Mouse (Mus musculus) myocyte (in vitro differentiated cells): ENCODE measurements around the gene Cd68. TPM values are rescaled to one million over a fixed set of nuclear protein-coding genes. Genes with fewer than 3 reads are reported as not detected.

Experiments used
- H3K27me3 ChIP-seq: one replicate; pipeline ENCODE4 v1.6.1; 2011; ENCODE audit not compliant: control insufficient read depth, insufficient read depth, insufficient read length
- H3K36me3 ChIP-seq: one replicate; pipeline ENCODE4 v1.6.1; 2011; ENCODE audit not compliant: control insufficient read depth, insufficient read depth
- H3K4me2 ChIP-seq: one replicate; pipeline ENCODE4 v1.6.1; 2011; ENCODE audit warnings: low read depth, control low read depth
- H3K4me3 ChIP-seq: one replicate; pipeline ENCODE4 v1.5.1; 2011; ENCODE audit warnings: mild to moderate bottlenecking, control low read depth, moderate library complexity
- H3K79me2 ChIP-seq: one replicate; pipeline ENCODE4 v1.6.1; 2011; ENCODE audit not compliant: control insufficient read depth, insufficient read depth
- H3ac ChIP-seq: one replicate; pipeline ENCODE4 v1.6.1; 2011; ENCODE audit not compliant: control insufficient read depth, insufficient read length
- CEBPB ChIP-seq: IDR thresholded peaks from 2 replicates; pipeline ENCODE4 v1.6.1; 2011; ENCODE audit warnings: mild to moderate bottlenecking, moderate library complexity; ENCODE audit not compliant: poor library complexity, insufficient read depth, severe bottlenecking
- E2F4 ChIP-seq: IDR thresholded peaks from one replicate; pipeline ENCODE4 v1.6.1; 2011; ENCODE audit warnings: mild to moderate bottlenecking, control low read depth, moderate library complexity; ENCODE audit not compliant: insufficient read depth
- MAX ChIP-seq: IDR thresholded peaks from one replicate; pipeline ENCODE4 v1.6.1; 2011; ENCODE audit warnings: low read depth, mild to moderate bottlenecking, control low read depth
- MYOD1 ChIP-seq, 3 experiments: IDR thresholded peaks; one replicate each; pipeline ENCODE4 v1.6.1; 2011; ENCODE audit warnings: control low read depth in 2 of 3, low read depth in 2 of 3, mild to moderate bottlenecking in 2 of 3, moderate library complexity in 1 of 3; ENCODE audit not compliant: insufficient read length in 2 of 3, control insufficient read depth in 1 of 3
- MYOG ChIP-seq, 3 experiments: IDR thresholded peaks; one replicate each; pipeline ENCODE4 v1.6.1; 2011; ENCODE audit warnings: control low read depth in 2 of 3, low read depth in 2 of 3, mild to moderate bottlenecking in 2 of 3; ENCODE audit not compliant: insufficient read length in 2 of 3, control insufficient read depth in 1 of 3, insufficient read depth in 1 of 3
- POLR2A ChIP-seq: IDR thresholded peaks from one replicate; pipeline ENCODE4 v1.6.1; 2011; ENCODE audit warnings: low read depth, mild to moderate bottlenecking, control low read depth, moderate library complexity; ENCODE audit not compliant: insufficient read length
- POLR2AphosphoS2 ChIP-seq: IDR thresholded peaks from one replicate; pipeline ENCODE4 v1.6.1; 2011; ENCODE audit warnings: low read depth, control low read depth; ENCODE audit not compliant: insufficient read length
- REST ChIP-seq: IDR thresholded peaks from one replicate; pipeline ENCODE4 v1.6.1; 2011; ENCODE audit warnings: mild to moderate bottlenecking, control low read depth, moderate library complexity; ENCODE audit not compliant: insufficient read depth, insufficient read length
- SRF ChIP-seq: IDR thresholded peaks from one replicate; pipeline ENCODE4 v1.6.1; 2011; ENCODE audit warnings: low read depth; ENCODE audit not compliant: control insufficient read depth, insufficient read length
- TCF12 ChIP-seq: IDR thresholded peaks from one replicate; pipeline ENCODE4 v1.6.1; 2011; ENCODE audit warnings: mild to moderate bottlenecking, control low read depth; ENCODE audit not compliant: poor library complexity, insufficient read depth, severe bottlenecking
- TCF3 ChIP-seq: IDR thresholded peaks from one replicate; pipeline ENCODE4 v1.6.1; 2011; ENCODE audit warnings: low read depth, control low read depth; ENCODE audit not compliant: insufficient read length
- USF1 ChIP-seq: IDR thresholded peaks from one replicate; pipeline ENCODE4 v1.6.1; 2011; ENCODE audit warnings: low read depth, mild to moderate bottlenecking, control low read depth, moderate library complexity
- polyA plus RNA-seq: library from polyadenylated mRNA; unstranded; fragments of >200 nt; fragmentation: generic; extraction: Trizol; gene quantifications from one replicate; pipeline ENCODE4 v1.2.1, GENCODE M21; 2012; ENCODE audit warnings: missing spikeins

The Cd68 gene
- polyA plus RNA-seq, 1 experiment: 0.96 TPM

GRCm38 (mm10) chr11:69683576-69683975 lies 17.6 kb upstream of the Cd68 start:
- Histone ChIP-seq H3K79me2 (peaks cover 26% of the 10 kb centered on the region), H3K27me3 (no peaks in the 10 kb centered on the region), H3K4me3 (no peak overlapping the region), H3ac (no peak overlapping the region), H3K4me2 (no peak overlapping the region), H3K36me3 (peaks cover 4% of the 10 kb centered on the region)
- no peak for TF ChIP-seq TCF3
- TF ChIP-seq E2F4: no peak
- no peak for TF ChIP-seq POLR2AphosphoS2
- no peak for TF ChIP-seq REST
- TF ChIP-seq CEBPB: no peak
- TF ChIP-seq MYOD1 (IDR thresholded peaks at IDR 0.05; ENCODE audit: control insufficient read depth in 1 of 3, insufficient read length in 2 of 3, low read depth in 2 of 3): no peak
- TF ChIP-seq SRF: no peak
- no peak for TF ChIP-seq POLR2A
- TF ChIP-seq MAX: no peak
- no peak for TF ChIP-seq TCF12

- Histone ChIP-seq H3K4me2 (peak overlapping the region; percentile 88), H3ac (no peak overlapping the region), H3K4me3 (peak overlapping the region; percentile 83), H3K27me3 (no peaks in the 10 kb centered on the region), H3K36me3 (peaks cover 10% of the 10 kb centered on the region), H3K79me2 (peaks cover 28% of the 10 kb centered on the region)
- TF ChIP-seq MYOD1 (IDR thresholded peaks at IDR 0.05; ENCODE audit: control insufficient read depth in 1 of 3, insufficient read length in 2 of 3, low read depth in 2 of 3) (no peak), CEBPB (no peak), USF1 (no peak), TCF3 (no peak), E2F4 (no peak), TCF12 (no peak), SRF (no peak), REST (no peak), MYOG (IDR thresholded peaks at IDR 0.05; ENCODE audit: control insufficient read depth in 1 of 3, insufficient read depth in 1 of 3, insufficient read length in 2 of 3, low read depth in 2 of 3) (no peak), POLR2A (no peak), MAX (no peak), POLR2AphosphoS2 (no peak)
Observed at GRCm38 (mm10) chr11:69682840-69683533, 17.0 kb upstream of the Cd68 start.

- H3K27me3 ChIP-seq: no peaks in the 10 kb centered on the region
- H3K4me3 ChIP-seq: peak overlapping the region; percentile 83
- peak overlapping the region; percentile 88 for H3K4me2 ChIP-seq
- TF ChIP-seq REST (no peak), TCF12 (no peak), USF1 (no peak), MYOG (IDR thresholded peaks at IDR 0.05; ENCODE audit: control insufficient read depth in 1 of 3, insufficient read depth in 1 of 3, insufficient read length in 2 of 3, low read depth in 2 of 3) (no peak), MYOD1 (IDR thresholded peaks at IDR 0.05; ENCODE audit: control insufficient read depth in 1 of 3, insufficient read length in 2 of 3, low read depth in 2 of 3) (no peak), POLR2AphosphoS2 (no peak), MAX (no peak)
- H3ac ChIP-seq: peak overlapping the region; percentile 54
- H3K36me3 ChIP-seq: peaks cover 11% of the 10 kb centered on the region
- H3K79me2 ChIP-seq: peaks cover 28% of the 10 kb centered on the region
Observed at GRCm38 (mm10) chr11:69682209-69682839, 16.4 kb upstream of the Cd68 start.

- peak within 1 kb of the TSS; percentile 54 for H3ac ChIP-seq
- H3K36me3 ChIP-seq: peaks cover 19% of the 10 kb centered on the region
Observed at GRCm38 (mm10) chr11:69681314-69682208, 15.6 kb upstream of the Cd68 start, which contains the start of gene Senp3. Gene Senp3 (minus strand): TSS chr11:69682084.

More at GRCm38 (mm10) chr11:69681314-69682208, 15.6 kb upstream of the Cd68 start, which contains the start of gene Senp3:
- peak within 1 kb of the TSS; percentile 97 for H3K4me2 ChIP-seq
- no peaks in the 10 kb centered on the region for H3K27me3 ChIP-seq
- peak; percentile 86 for TF ChIP-seq SRF
- TF ChIP-seq USF1: no peak
- no peak for TF ChIP-seq TCF3
- TF ChIP-seq E2F4: no peak
- no peak for TF ChIP-seq MYOD1 (IDR thresholded peaks at IDR 0.05; ENCODE audit: control insufficient read depth in 1 of 3, insufficient read length in 2 of 3, low read depth in 2 of 3)
- peak; percentile 99 for TF ChIP-seq POLR2A
- TF ChIP-seq MYOG (IDR thresholded peaks at IDR 0.05; ENCODE audit: control insufficient read depth in 1 of 3, insufficient read depth in 1 of 3, insufficient read length in 2 of 3, low read depth in 2 of 3): no peak
- TF ChIP-seq REST: peak; percentile 42
- TF ChIP-seq POLR2AphosphoS2: peak; percentile 99
- peaks cover 28% of the 10 kb centered on the region for H3K79me2 ChIP-seq
- peak within 1 kb of the TSS; percentile 83 for H3K4me3 ChIP-seq
